Mouse (Mus musculus) macrophage (primary cell): Measurements from ENCODE around the gene Astl. TPM values are rescaled to one million over a fixed set of nuclear protein-coding genes. Genes with fewer than 3 reads are reported as not detected.
"Not testable (repeated sequence)": the region's sequence is repeated elsewhere in the genome, so short reads cannot be mapped to it uniquely, and the experiment has no call there.

Source experiments
- H3K27ac ChIP-seq: fragments of 350-480 bp; formaldehyde crosslinking; 2 replicates; pipeline ENCODE4 v1.9.0; 2021
- H3K36me3 ChIP-seq: fragments of 350-480 bp; formaldehyde crosslinking; 2 replicates; pipeline ENCODE4 v1.9.0; 2021; ENCODE audit errors: inconsistent target
- H3K4me3 ChIP-seq: fragments of 350-480 bp; formaldehyde crosslinking; 2 replicates; pipeline ENCODE4 v1.9.0; 2021; ENCODE audit errors: inconsistent target
- H3K79me2 ChIP-seq: fragments of 350-480 bp; formaldehyde crosslinking; 2 replicates; pipeline ENCODE4 v1.9.0; 2021; ENCODE audit errors: inconsistent target
- WGBS: methylation state at CpG from one replicate; pipeline ENCODE4 v1.1.7; 2026; ENCODE audit warnings: inconsistent platforms; ENCODE audit not compliant: missing documents; 5-methylcytosine and 5-hydroxymethylcytosine counted together
- polyA plus RNA-seq: library from polyadenylated mRNA; stranded (reverse); fragments of 250-400 nt; gene quantifications from 3 replicates; pipeline ENCODE4 v1.2.4, GENCODE M21; 2018; ENCODE audit warnings: inconsistent platforms
- total RNA-seq, 78 experiments: library from RNA; depleted of rRNA; stranded (reverse); fragments of 250-400 nt; gene quantifications; 1 replicate in 9 of 78; 2 replicates in 24 of 78; 3 replicates in 43 of 78; 4 replicates in 2 of 78; pipeline ENCODE4 v1.2.4; 2018; ENCODE audit warnings: inconsistent platforms in 56 of 78

Gene Astl
- total RNA-seq (2018; cell fraction: chromatin; rRNA removed) = 10 to 100 TPM in 1 of 26 experiments, 1 to 10 TPM in 12, under 1 TPM in 8, not detected in 5; 0.26 to 10.5 (median 1.5) TPM
- under 1 TPM in 23 of 26 experiments, not detected in 3; 0.04 to 0.29 (median 0.12) TPM for total RNA-seq (2018; cell fraction: cytosol; rRNA removed)
- total RNA-seq (2018; cell fraction: nucleus; rRNA removed) = 10 to 100 TPM in 1 of 26 experiments, 1 to 10 TPM in 16, under 1 TPM in 7, not detected in 2; 0.20 to 11.2 (median 1.3) TPM
- polyA plus RNA-seq = not detected in 3 replicates

- Histone ChIP-seq H3K36me3 (no peaks in the 10 kb centered on the region), H3K4me3 (peak within 1 kb of the TSS; percentile 55), H3K27ac (peak within 1 kb of the TSS; percentile 60), H3K79me2 (peaks cover 8% of the 10 kb centered on the region; the same call in 1 of the 2 replicates)
- WGBS = 29% methylated on average over 4 of the region's 4 CpGs
These were observed at the start of gene Astl for GRCm38 (mm10) chr2:127338416-127338815. Gene Astl (plus strand): TSS chr2:127338639.

DNA sequence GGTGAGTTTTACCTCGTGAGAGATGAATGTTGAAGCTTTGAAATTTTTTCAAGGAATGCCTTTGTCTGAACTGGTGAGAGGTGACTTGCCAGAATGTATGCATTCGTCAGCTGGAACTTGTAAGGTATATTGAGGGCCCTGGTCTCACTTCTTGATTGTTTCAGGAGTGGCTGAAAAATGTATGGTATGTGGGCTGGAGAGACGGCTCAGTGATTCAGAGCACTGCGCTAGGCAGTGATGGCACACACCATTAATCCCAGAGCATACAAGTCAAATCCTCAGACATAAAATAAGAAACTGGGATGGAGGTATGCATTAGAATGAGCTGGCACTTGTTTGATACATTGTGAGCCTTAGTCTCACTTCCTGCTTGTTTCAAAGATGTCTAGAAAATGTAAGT is 46.2 kb upstream of the Astl start:
- H3K36me3 ChIP-seq = peaks cover 47% of the 10 kb centered on the region
- WGBS = 98% methylated on average over 4 of the region's 4 CpGs

GRCm38 (mm10) chr2:127297001-127297805 is 41.2 kb upstream of the Astl start:
- H3K4me3 ChIP-seq = no peak overlapping the region

More for the DNA sequence above, 46.2 kb upstream of the Astl start:
- Histone ChIP-seq H3K27ac (no peak overlapping the region), H3K4me3 (no peak overlapping the region), H3K79me2 (no peaks in the 10 kb centered on the region)

DNA sequence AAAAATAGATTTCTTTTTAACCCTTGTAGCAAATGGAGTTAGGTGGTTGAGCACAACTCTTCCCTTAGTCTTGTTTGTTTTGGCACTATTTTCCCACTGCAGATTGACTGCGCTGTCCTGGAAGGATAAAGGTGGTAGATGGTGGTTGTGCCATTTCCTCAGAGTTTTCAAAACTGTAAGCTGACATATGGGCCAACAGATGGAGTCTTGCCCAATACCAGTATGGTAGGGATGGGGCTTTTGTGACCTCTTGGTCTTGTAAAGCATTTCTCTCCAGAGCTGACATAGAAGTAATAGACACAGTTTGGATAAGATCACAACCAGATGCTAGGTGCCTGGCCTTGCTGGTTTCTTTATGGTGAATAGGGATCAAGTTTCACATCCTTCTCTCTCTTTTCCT is 40.4 kb upstream of the Astl start:
- H3K27ac ChIP-seq = no peak overlapping the region
- 79% methylated on average over 1 of the region's 1 CpGs for WGBS
- no peaks in the 10 kb centered on the region for H3K79me2 ChIP-seq
- H3K4me3 ChIP-seq = no peak overlapping the region
- peaks cover 41% of the 10 kb centered on the region; the same call in 1 of the 2 replicates for H3K36me3 ChIP-seq

More at GRCm38 (mm10) chr2:127297001-127297805, 41.2 kb upstream of the Astl start:
- Histone ChIP-seq H3K27ac (no peak overlapping the region), H3K79me2 (no peaks in the 10 kb centered on the region), H3K36me3 (peaks cover 49% of the 10 kb centered on the region)
- WGBS = 96% methylated on average over 7 of the region's 7 CpGs

- Histone ChIP-seq H3K27ac (no peak overlapping the region), H3K79me2 (no peaks in the 10 kb centered on the region), H3K4me3 (no peak overlapping the region), H3K36me3 (peaks cover 33% of the 10 kb centered on the region; the same call in 1 of the 2 replicates)
- WGBS = 72% methylated on average over 3 of the region's 3 CpGs
These were observed 37.7 kb upstream of the Astl start for GRCm38 (mm10) chr2:127300701-127301100.

DNA sequence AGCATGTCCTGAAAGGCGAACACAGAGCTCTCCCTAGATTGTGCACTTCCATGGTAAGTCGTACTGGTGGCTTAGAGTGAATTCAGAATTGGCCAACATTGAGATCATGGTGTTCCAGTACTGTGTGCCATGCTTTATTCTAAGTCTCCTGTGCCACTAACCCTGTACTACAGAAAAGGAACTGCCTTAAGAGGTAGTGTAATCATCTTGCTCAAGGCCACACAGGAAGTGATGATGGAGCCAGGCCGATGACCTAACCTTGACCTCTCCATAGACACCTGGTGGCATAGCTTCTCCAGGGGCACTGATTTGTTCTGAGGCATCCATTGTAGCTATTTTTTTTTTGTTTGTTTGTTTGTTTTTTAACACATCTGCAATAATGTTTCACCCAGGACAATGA is 36.6 kb upstream of the Astl start:
- H3K4me3 ChIP-seq = no peak overlapping the region
- no peaks in the 10 kb centered on the region for H3K79me2 ChIP-seq
- no peak overlapping the region for H3K27ac ChIP-seq
- H3K36me3 ChIP-seq = peaks cover 21% of the 10 kb centered on the region; the same call in 1 of the 2 replicates
- WGBS = 78% methylated on average over 3 of the region's 3 CpGs

DNA sequence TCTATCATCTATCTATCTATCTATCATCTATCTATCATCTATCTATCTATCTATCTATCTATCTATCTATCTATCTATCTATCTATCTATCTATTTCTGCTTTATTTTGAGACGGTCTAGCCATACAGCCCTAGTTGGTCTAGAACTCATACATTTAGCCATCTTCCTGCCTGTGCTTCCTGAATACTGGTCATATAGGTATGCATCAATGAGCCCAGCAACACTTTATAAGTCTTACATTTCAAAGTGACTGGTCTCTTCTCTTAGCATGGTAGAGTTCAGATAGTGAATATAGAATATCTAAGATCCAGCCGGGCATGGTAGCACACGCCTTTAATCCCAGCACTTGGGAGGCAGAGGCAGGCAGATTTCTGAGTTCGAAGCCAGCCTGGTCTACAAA is 34.2 kb upstream of the Astl start:
- H3K79me2 ChIP-seq, H3K4me3 ChIP-seq, H3K27ac ChIP-seq, H3K36me3 ChIP-seq: not testable (repeated sequence)
- WGBS = 89% methylated on average over 3 of the region's 4 CpGs

DNA sequence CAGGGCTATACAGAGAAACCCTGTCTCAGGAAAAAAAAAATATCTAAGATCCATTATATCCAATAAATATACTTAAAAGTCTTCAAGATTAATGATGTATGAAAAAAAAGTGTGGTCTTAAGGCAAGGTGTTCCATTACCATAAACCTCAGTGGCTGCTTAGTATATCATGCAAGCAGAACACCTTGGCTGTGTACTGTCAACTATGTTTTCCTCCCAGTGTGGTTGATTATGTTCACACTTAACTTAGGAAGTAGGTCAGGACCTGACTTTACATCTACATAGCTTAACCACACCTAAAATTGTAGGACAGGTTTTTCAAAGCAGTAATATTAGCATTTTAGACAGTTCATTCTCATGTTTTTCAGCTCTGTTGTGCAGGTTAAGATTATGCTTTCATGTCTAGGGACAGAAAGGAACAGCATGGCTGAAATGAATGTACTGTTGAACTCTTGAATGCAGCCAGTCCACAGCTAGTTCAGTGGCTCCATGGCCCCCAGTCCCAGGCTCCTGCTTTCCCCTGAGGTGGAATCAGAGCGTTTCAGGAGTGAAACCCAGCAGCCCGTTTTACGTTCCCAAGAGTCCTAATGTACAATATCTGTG is 33.7 kb upstream of the Astl start:
- 93% methylated on average over 3 of the region's 3 CpGs for WGBS
- no peaks in the 10 kb centered on the region for H3K36me3 ChIP-seq
- H3K4me3 ChIP-seq = no peak overlapping the region
- no peak overlapping the region for H3K27ac ChIP-seq
- no peaks in the 10 kb centered on the region for H3K79me2 ChIP-seq

DNA sequence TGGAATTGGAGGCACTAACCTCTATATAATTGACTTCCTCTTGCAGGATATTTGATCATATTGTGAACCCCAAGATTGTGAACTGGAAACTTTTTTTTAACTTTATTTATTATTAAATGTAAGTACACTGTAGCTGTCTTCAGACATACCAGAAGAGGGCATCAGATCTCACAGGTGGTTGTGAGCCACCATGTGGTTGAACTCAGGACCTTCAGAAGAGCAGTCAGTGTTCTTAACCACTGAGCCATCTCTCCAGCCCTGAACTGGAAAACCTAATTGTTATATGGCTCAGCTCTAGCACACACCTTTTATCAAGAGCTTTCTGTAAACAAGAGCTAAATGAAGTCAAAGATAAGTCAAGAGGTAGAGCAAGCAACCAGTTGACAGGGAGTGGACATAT is 32.3 kb upstream of the Astl start:
- no peak overlapping the region for H3K27ac ChIP-seq
- no peak overlapping the region for H3K4me3 ChIP-seq
- H3K36me3 ChIP-seq = no peaks in the 10 kb centered on the region
- H3K79me2 ChIP-seq = no peaks in the 10 kb centered on the region

DNA sequence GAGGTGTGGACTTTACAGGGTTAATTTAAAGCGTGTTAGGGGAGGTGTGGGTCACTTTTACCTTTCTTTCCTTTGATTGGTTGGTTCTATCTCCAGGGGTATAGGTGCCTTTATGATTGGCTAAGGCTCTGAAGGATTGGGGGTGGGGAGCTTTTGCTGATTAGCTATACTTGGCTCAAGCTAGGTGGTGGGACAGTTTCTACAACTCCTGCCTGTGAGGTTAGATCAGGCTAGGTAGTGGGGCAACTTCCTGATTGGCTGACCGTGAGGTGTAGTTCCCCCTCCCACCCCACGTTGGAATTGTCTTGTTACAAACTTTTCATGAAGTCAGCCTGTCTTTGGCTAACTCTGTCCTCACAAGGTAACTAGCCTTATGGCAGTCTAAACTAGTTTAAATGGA is 31.3 kb upstream of the Astl start:
- 49% methylated on average over 3 of the region's 3 CpGs for WGBS
- no peak overlapping the region for H3K4me3 ChIP-seq
- no peak overlapping the region for H3K27ac ChIP-seq
- H3K79me2 ChIP-seq = no peaks in the 10 kb centered on the region
- no peaks in the 10 kb centered on the region for H3K36me3 ChIP-seq

DNA sequence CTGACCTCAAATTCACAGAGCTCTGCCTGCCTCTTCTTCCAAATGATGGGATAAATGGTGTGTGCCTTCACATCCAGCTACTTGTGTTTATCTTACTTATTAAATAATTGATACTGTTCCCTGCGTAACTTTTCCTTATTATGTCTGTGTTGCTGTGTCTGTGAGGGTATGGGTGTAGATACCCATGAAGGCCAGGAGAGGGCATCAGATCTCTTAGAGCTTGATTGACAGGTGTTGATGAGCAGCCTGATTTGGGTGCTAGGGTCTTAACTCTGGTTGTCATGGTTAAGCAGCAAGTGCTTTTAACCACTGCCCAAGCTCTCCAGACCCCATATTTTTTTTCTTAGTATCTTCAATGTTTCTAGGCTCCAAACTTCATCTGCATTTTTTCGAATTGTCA is 29.8 kb upstream of the Astl start:
- no peak overlapping the region for H3K27ac ChIP-seq
- no peaks in the 10 kb centered on the region for H3K36me3 ChIP-seq
- H3K79me2 ChIP-seq = no peaks in the 10 kb centered on the region
- H3K4me3 ChIP-seq = no peak overlapping the region
- WGBS = 89% methylated on average over 2 of the region's 2 CpGs

- Histone ChIP-seq H3K36me3 (no peaks in the 10 kb centered on the region), H3K27ac (no peak overlapping the region), H3K79me2 (no peaks in the 10 kb centered on the region), H3K4me3 (no peak overlapping the region)
- WGBS = 34% methylated on average over 2 of the region's 2 CpGs
These were observed 28.2 kb upstream of the Astl start for GRCm38 (mm10) chr2:127310246-127310645.

DNA sequence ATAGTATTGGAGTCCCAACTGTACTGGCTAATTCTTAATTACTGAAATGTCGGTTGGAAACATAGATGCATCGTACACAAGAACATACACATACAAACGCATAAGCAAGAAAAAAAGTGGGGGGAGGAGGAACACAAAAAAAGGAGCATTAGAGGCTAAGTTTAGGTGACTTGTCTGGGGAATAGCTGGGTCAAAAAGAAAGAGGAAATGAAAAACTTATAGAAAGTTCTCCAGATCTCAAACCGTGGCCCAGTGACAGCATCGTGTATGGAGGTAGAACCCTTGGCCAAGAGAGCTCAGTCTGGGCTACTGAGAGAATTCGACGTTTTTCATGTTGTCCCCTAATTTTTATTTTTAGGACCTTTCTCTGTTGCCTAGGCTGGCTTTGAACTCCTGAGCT is 27.8 kb upstream of the Astl start:
- Histone ChIP-seq H3K36me3 (no peaks in the 10 kb centered on the region), H3K4me3 (no peak overlapping the region), H3K27ac (no peak overlapping the region), H3K79me2 (no peaks in the 10 kb centered on the region)
- WGBS = 53% methylated on average over 7 of the region's 7 CpGs

GRCm38 (mm10) chr2:127311193-127311592 is 27.2 kb upstream of the Astl start:
- 89% methylated on average over 1 of the region's 1 CpGs for WGBS
- Histone ChIP-seq H3K4me3 (no peak overlapping the region), H3K36me3 (no peaks in the 10 kb centered on the region), H3K79me2 (no peaks in the 10 kb centered on the region), H3K27ac (no peak overlapping the region)

DNA sequence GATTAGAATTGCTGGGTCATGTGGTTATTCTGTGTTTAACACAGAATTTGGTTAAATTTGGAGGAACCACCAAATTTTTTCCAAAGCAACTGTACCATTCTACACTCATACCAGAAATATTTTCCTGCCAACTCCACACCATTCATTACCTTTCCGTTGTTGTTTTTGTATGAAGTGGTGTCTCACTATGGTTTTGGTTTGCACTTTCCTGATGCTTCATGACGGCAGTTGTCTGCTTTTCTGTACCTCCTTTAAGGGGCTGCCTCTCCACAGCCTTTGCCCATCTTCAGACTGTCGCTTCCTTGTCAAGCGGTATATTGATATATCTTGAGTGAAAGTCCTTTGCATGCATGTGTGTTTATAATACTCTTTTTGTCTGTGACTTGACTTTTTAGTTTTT is 25.6 kb upstream of the Astl start:
- H3K4me3 ChIP-seq = no peak overlapping the region
- H3K27ac ChIP-seq = no peak overlapping the region
- 94% methylated on average over 4 of the region's 4 CpGs for WGBS
- no peaks in the 10 kb centered on the region for H3K79me2 ChIP-seq
- H3K36me3 ChIP-seq = no peaks in the 10 kb centered on the region
